Mouse (Mus musculus) adrenal gland, postnatal 14 days (tissue): Measurements from ENCODE around the gene Trim28. TPM values are rescaled to one million over a fixed set of nuclear protein-coding genes. Genes with fewer than 3 reads are reported as not detected.
"Not testable (repeated sequence)": the region's sequence is repeated elsewhere in the genome, so short reads cannot be mapped to it uniquely, and the experiment has no call there.

Experiments
- DNase-seq: peaks from one replicate; pipeline ENCODE4 v3.0.0; 2021; ENCODE audit warnings: mixed read lengths
- total RNA-seq: library from RNA; stranded (reverse); gene quantifications from 2 replicates; pipeline ENCODE4 v1.2.3, GENCODE M21; 2021

The Trim28 gene
- total RNA-seq, 1 experiment from 2014 or later: 247 TPM

DNA sequence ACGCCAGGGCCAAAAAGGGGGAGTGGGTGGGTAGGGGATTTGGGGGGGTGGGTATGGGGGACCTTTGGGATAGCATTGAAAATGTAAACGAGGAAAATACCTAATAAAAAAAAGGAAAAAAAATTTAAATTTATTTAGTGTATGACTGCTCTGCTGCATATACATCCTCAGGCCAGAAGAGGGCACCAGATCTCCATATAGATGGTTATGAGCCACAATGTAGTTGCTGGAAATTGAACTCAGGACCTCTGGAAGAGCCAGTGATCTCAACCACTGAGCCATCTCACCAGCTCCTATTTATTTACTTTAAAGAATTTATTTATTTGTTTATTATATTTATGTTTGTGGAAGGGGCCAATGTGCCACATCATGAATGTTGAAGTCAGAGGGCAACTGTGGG is 64.5 kb downstream of the Trim28 start:
- DNase-seq: not testable (repeated sequence)

- DNase-seq: no peak
Measured at GRCm38 (mm10) chr7:13072293-13072692, 73.4 kb downstream of the Trim28 start.

Other genes with a start within 250 kb of the Trim28 start
- 2.8 and 3.7 TPM in 2 replicates for gene Zscan18, start 195.5 kb upstream of the Trim28 start, total RNA-seq
- 9.0 and 11.8 TPM in 2 replicates for gene Zfp329, start 180.3 kb upstream of the Trim28 start, total RNA-seq
- 22.8 and 23.2 TPM in 2 replicates for gene Zfp110, start 164.4 kb upstream of the Trim28 start, total RNA-seq
- 3.7 and 4.7 TPM in 2 replicates for gene Zfp128, start 117.9 kb upstream of the Trim28 start, total RNA-seq
- 11.0 and 12.5 TPM in 2 replicates for gene Zscan22, start 101.3 kb upstream of the Trim28 start, total RNA-seq
- 842 and 996 TPM in 2 replicates for gene Rps5, start 76.8 kb upstream of the Trim28 start, total RNA-seq
- gene Rnf225, start 71.7 kb upstream of the Trim28 start, total RNA-seq: 0.41 and 0.52 TPM in 2 replicates
- gene Zfp324, start 33.3 kb upstream of the Trim28 start, total RNA-seq: 8.0 and 9.5 TPM in 2 replicates
- 6.0 and 7.2 TPM in 2 replicates for gene Zfp446, start 21.3 kb upstream of the Trim28 start, total RNA-seq
- gene Slc27a5, start 922 bp upstream of the Trim28 start, total RNA-seq: 2.6 and 51.1 TPM in 2 replicates
- gene Zbtb45, start 10.9 kb downstream of the Trim28 start, total RNA-seq: 12.8 and 13.2 TPM in 2 replicates
- 173 and 179 TPM in 2 replicates for gene Chmp2a, start 35.7 kb downstream of the Trim28 start, total RNA-seq
- gene Ube2m, start 39.2 kb downstream of the Trim28 start, total RNA-seq: 191 and 201 TPM in 2 replicates
- gene Mzf1, start 55.6 kb downstream of the Trim28 start, total RNA-seq: 2.6 and 3.4 TPM in 2 replicates
- gene Vmn1r85, start 96.1 kb downstream of the Trim28 start, total RNA-seq: not detected in 2 replicates
- not detected in 2 replicates for gene Vmn1r86, start 120.8 kb downstream of the Trim28 start, total RNA-seq
- gene Vmn1r87, start 141.0 kb downstream of the Trim28 start, total RNA-seq: not detected in 2 replicates
- gene Vmn1r88, start 160.5 kb downstream of the Trim28 start, total RNA-seq: 0.11 and 0.19 TPM in 2 replicates
- gene Vmn1r89, start 213.9 kb downstream of the Trim28 start, total RNA-seq: not detected in 2 replicates